Mouse (Mus musculus) cerebellum, adult 2 months (tissue): Measurements from ENCODE around the gene Nhlrc2.

Source experiments
- CTCF ChIP-seq: fragments of 200-500 bp; IDR thresholded peaks from 2 replicates; pipeline ENCODE4 v1.5.1; 2011; ENCODE audit warnings: low read depth, mild to moderate bottlenecking, control low read depth, low read length, moderate library complexity, borderline replicate concordance; ENCODE audit not compliant: insufficient read depth
- POLR2A ChIP-seq: fragments of 200-500 bp; IDR thresholded peaks from 2 replicates; pipeline ENCODE4 v1.6.1; 2011; ENCODE audit warnings: low read length, control low read depth, borderline replicate concordance; ENCODE audit not compliant: insufficient read depth

DNA sequence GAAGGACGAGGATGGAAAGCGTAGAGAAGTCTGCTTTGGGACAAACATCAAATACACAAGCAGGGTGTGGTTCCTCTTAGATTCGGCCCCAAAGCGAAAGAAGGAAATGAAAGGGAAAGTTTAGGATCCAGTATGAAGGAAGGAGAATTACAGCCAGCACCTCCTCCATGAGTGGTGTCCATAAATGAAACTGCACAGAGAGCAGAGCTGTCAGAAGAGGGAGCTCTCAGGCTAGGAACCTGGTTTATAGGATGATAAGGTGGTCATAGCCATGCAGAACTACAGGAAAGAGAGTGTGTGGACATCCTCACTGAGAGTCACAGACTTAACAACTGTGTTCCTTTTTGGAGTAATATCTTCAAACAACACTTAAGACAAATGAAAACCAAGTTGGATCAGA, 18.0 kb downstream of the Nhlrc2 start:
- TF ChIP-seq CTCF (peak; percentile 43; the same call in 1 of the 2 replicates), POLR2A (no peak)
